Mouse (Mus musculus) liver, adult 2 months (tissue): Measurements from ENCODE around the gene Glod4.

Source experiments
- CTCF ChIP-seq: fragments of 200-500 bp; IDR thresholded peaks from 2 replicates; pipeline ENCODE4 v1.5.1; 2011; ENCODE audit warnings: low read depth, low read length, control low read depth
- POLR2A ChIP-seq: fragments of 200-500 bp; IDR thresholded peaks from 2 replicates; pipeline ENCODE4 v1.6.1; 2011; ENCODE audit warnings: low read length, control low read depth; ENCODE audit not compliant: insufficient read depth; ENCODE audit errors: extremely low read depth

DNA sequence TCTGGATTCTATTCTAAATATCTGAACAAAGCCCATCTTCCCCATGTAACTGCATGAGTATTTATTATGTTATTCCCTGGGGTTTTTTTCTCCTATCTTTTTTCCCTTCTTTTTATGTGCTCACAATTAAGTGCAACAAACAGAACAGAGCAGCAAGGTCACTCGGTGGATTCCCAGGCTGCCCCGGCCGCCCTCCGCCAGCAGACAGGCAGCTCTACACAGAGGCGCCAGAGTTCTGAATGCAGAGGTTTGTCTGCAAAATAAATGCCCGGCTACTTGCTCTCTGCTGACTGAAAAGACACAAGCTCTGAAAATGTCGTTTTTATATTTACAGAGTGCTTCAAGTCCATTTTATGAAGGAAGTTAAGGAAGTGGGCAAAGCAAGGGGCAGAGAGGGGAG, 24.0 kb upstream of the Glod4 start:
- no peak for TF ChIP-seq CTCF
- TF ChIP-seq POLR2A, result no peak
